Mouse (Mus musculus) adrenal gland, adult 18-20 months (tissue): ENCODE results near the gene Pdzd3. TPM values are rescaled to one million over a fixed set of nuclear protein-coding genes. Genes with fewer than 3 reads are reported as not detected.

Experiments
- DNase-seq, 2 experiments: peaks; one replicate each; pipeline ENCODE4 v3.0.0; 2021 to 2022; ENCODE audit warnings: low spot score in 2 of 2
- total RNA-seq, 2 experiments: library from RNA; stranded (reverse); gene quantifications; 1 replicate in 1 of 2; 2 replicates in 1 of 2; pipeline ENCODE4 v1.2.3; 2021

The Pdzd3 gene
- total RNA-seq, 2 experiments from 2014 or later = not detected

DNA sequence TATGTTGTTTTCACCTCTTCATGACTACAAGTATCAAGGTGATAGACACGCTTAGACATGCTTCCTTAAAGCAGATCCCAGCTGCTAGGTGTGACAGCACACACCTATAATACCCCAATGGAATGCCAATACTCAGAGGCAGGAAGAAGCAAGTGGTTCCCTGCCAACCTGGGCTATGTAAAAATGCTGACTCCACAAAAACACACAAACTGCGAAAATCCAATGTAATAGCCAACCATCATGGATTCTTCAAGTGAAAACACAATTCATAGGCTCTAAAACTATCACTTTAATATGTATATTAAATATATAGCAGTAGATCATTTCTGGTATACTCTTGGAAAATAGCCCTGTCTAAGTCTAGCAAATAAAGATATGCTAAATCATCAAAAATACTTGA is 43.4 kb downstream of the Pdzd3 start:
- no peak for DNase-seq

GRCm38 (mm10) chr9:44200458-44200857 is 50.8 kb downstream of the Pdzd3 start:
- DNase-seq = no peak

DNA sequence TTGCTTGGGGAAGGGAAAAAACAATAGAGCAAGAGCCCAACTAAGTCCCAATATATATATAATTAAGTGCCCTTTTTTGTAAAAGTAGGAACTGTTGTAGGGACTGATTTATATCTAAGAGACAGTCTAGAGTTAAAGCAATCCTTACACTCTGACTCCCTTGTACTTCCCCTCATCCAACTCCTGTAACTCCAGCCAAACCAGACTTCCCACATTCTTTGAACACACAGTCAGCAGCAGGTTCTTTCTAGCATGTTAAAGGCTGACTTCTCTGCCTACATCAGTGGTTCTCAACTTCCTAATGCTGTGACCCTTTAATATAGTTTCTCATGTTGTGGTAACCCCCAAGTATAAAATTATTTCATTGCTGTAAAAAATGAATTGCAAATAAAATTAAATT is 51.7 kb downstream of the Pdzd3 start:
- DNase-seq = no peak

- DNase-seq = no peak
These were observed 52.1 kb downstream of the Pdzd3 start for GRCm38 (mm10) chr9:44199166-44199565.

Other genes with a start within 250 kb of the Pdzd3 start
- gene Thy1, start 208.1 kb downstream of the Pdzd3 start, total RNA-seq = 10 to 100 TPM; 41.2 to 44.2 TPM
- 10 to 100 TPM; 36.4 to 40.9 TPM for gene Usp2, start 184.4 kb downstream of the Pdzd3 start, total RNA-seq
- not detected for gene Mfrp, start 149.7 kb downstream of the Pdzd3 start, total RNA-seq
- 10 to 100 TPM; 13.2 to 17.8 TPM for gene C1qtnf5, start 144.2 kb downstream of the Pdzd3 start, total RNA-seq
- under 1 TPM; 0.27 to 0.48 TPM for gene Gm49380, start 138.0 kb downstream of the Pdzd3 start, total RNA-seq
- 10 to 100 TPM; 19.4 to 24.1 TPM for gene Rnf26, start 138.0 kb downstream of the Pdzd3 start, total RNA-seq
- gene Mcam, start 117.0 kb downstream of the Pdzd3 start, total RNA-seq = 10 to 100 TPM; 24.2 to 90.7 TPM
- 10 to 100 TPM; 27.9 to 37.1 TPM for gene Cbl, start 17.4 kb downstream of the Pdzd3 start, total RNA-seq
- 1 to 10 TPM; 2.8 to 5.3 TPM for gene Ccdc153, start 10.8 kb downstream of the Pdzd3 start, total RNA-seq
- gene Nlrx1, start 17.1 kb upstream of the Pdzd3 start, total RNA-seq = 10 to 100 TPM; 14.0 to 17.1 TPM
- 10 to 100 TPM; 16.1 to 30.7 TPM for gene Abcg4, start 37.1 kb upstream of the Pdzd3 start, total RNA-seq
- gene Hinfp, start 54.2 kb upstream of the Pdzd3 start, total RNA-seq = 10 to 100 TPM; 18.3 to 22.6 TPM
- 10 to 100 TPM; 35.2 to 41.7 TPM for gene C2cd2l, start 68.8 kb upstream of the Pdzd3 start, total RNA-seq
- gene Dpagt1, start 74.5 kb upstream of the Pdzd3 start, total RNA-seq = 10 to 100 TPM; 21.7 to 30.9 TPM
- gene H2afx, start 83.2 kb upstream of the Pdzd3 start, total RNA-seq = 10 to 100 TPM; 26.8 to 34.4 TPM
- 10 to 100 TPM; 52.3 to 87.5 TPM for gene Hmbs, start 92.8 kb upstream of the Pdzd3 start, total RNA-seq
- 10 to 100 TPM; 52.5 to 70.4 TPM for gene Vps11, start 110.2 kb upstream of the Pdzd3 start, total RNA-seq
- gene Hyou1, start 128.0 kb upstream of the Pdzd3 start, total RNA-seq = 100 to 1,000 TPM; 182 to 214 TPM
- 10 to 100 TPM; 15.2 to 16.1 TPM for gene Slc37a4, start 145.4 kb upstream of the Pdzd3 start, total RNA-seq
- 1,000 to 10,000 TPM; 1,079 to 1,172 TPM for gene Rps25, start 155.7 kb upstream of the Pdzd3 start, total RNA-seq
- 100 to 1,000 TPM in 1 of 2 experiments, 10 to 100 TPM in 1; 90.8 to 109 TPM for gene Trappc4, start 156.1 kb upstream of the Pdzd3 start, total RNA-seq
- gene Ccdc84, start 167.1 kb upstream of the Pdzd3 start, total RNA-seq = 10 to 100 TPM; 22.4 to 26.1 TPM
- gene Foxr1, start 189.7 kb upstream of the Pdzd3 start, total RNA-seq = not detected
- gene Upk2, start 203.5 kb upstream of the Pdzd3 start, total RNA-seq = not detected
- gene Bcl9l, start 231.4 kb upstream of the Pdzd3 start, total RNA-seq = 10 to 100 TPM; 41.3 to 46.6 TPM